Mouse (Mus musculus): ENCODE data around the gene Atl2. TPM values are rescaled to one million over a fixed set of nuclear protein-coding genes. Genes with fewer than 3 reads are reported as not detected.

Atl2 gene
- total RNA-seq, 2 experiments from 2014 or later, result 143 to 147 TPM

DNA sequence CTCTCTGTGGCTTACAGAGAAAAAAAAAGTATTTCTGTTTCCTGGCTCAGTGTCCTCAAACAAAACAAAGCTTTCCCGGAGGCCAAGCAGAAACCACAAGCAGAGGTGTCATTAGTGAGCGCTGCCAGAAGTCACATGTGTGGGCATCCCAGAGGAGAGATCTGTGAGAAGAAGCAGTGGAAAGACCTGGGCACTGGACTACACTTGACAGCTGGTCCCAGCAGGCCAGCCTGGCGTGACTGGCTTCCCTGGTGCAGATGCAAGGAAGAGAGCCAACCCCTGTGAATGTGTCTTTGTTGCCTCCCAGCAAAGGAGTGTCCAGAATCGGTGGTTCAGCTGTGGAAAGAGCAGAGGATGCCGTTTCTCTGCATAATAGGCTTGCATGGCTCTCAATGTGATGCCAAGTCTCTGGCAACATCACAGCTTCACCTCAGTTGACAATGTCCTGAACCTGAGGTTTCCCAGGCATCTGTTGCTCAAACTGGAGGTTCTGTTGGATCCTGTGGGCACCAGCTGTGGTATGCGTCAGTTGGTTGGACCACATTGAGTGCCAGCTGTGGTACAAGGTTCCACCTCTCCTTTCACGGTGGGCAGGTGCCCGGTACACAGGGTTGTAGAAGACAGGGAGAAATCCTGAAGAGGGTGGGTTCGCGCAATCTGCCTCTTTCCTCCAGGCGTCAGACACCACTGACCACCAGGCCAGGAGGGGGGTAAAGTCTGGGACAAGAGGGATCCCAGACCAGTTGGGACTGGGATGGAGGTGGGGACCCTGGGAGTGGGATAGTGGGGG lies 70.5 kb downstream of the Atl2 start:
- no peak for DNase-seq (ENCODE audit: low spot score)

DNA sequence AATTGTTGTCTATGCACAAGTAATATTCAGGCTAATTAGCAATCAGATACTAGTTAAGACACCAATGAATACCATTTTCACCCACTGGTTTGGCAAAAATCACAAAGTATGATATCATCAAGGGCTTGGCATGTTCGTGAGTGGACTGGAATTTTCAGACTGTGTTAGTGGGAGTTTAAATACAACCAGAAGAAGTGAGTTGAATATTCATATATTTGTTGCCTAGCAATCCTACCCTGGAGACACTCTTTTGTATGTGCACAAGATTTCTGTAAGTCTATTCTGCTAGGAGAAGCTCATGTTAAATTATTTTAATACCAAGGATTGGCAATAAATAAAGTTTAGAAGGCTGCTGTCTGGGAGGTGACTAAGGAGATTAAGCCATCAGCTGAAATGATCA lies 71.5 kb downstream of the Atl2 start:
- no peak for DNase-seq (ENCODE audit: low spot score)

DNA sequence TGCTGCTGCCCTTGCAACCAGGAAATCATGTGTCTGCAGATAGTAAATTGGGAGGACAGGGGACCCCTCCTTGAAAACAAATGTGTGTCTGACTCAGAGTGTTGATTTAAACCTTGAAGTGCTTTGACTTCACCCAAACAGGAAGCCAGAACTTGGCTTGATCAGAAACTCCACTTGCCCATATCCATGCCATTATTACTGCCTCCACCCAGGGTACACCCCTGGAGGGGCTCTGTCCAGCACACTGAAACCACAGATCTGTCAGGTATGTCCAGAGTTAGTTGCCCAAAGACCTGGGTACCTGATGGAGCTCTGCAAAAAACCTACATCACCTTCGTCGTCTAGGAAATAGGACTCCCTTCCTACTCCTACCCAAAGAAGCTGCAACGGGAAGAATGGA lies 77.0 kb downstream of the Atl2 start:
- DNase-seq (ENCODE audit: low spot score), result no peak

DNA sequence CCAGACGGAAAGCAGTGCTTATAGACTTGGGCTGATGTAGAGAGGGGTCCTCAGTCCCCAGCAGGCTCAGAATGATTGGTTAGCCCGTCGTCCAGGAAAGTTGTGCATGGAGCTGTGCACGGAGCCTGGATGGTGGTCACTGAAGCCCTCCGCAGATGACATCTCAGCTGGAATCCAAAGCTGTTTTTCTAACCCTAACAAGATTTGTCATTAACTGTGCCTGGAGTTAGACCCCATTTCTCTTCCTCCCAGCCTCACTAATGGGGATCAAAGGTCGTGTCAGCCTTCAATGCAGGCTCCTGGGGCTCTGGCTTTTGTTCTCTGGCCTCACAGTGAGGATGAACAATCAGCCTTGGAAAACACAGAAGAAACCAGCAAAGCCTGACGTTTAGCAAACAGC lies 77.9 kb downstream of the Atl2 start:
- no peak for DNase-seq (ENCODE audit: low spot score)

DNA sequence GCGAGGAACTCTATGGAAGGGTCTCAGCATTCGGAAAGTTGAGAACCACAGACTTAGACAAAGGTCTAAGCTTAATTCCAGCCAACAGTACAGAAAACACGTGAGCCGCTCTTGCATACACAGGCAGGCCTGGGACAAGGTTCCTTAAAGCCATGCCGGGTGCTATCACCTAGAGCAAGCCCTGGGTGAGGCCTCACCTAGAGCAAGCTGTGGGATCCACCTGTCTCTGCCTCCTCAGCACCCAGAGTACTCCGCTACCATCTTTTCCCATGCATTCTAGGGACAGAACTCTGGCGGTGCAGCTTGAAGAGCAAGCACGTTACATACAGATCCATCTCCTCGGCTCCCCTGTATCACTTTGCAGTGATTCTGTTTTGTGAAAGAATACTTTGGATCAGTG lies 78.4 kb downstream of the Atl2 start:
- DNase-seq (ENCODE audit: low spot score), result no peak

DNA sequence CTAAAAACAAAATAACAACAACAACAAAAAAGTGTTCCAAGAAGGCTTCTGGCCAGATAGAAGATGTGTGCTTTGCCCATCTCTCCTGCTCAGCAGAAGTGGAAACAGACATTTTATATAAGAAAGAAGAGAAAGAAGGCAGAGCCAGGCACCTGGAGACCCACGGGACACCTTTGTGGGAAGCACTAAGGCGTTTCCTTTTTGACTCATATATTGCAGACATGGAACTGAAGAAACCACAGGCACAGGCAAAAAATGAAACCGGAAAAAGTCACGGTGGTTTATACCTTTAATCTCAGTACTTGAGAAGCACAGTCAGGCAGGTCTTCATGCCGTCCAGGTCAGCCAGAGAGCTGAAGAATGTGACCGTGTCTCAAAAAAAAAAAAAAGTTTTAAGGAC lies 79.0 kb downstream of the Atl2 start:
- DNase-seq (ENCODE audit: low spot score), result no peak

DNA sequence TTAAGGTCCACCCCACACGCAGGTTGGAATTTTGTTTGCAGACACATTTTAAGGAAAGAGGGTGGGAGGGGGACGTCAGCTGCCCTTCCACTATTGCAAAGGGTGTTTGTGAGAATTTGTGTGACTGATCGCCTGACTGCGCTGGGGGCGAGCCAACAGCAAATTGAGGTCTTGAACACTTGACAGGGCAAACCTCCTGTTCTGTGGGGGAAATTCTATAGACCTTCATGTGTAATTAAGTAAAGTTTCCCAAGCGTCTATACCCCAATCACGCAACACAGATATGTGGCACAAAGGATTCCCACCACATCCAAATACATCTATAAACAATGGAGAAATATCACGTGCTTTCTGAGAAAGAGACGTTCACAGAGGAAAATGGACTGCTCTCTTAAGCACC lies 85.5 kb downstream of the Atl2 start:
- no peak for DNase-seq (ENCODE audit: low spot score)

DNA sequence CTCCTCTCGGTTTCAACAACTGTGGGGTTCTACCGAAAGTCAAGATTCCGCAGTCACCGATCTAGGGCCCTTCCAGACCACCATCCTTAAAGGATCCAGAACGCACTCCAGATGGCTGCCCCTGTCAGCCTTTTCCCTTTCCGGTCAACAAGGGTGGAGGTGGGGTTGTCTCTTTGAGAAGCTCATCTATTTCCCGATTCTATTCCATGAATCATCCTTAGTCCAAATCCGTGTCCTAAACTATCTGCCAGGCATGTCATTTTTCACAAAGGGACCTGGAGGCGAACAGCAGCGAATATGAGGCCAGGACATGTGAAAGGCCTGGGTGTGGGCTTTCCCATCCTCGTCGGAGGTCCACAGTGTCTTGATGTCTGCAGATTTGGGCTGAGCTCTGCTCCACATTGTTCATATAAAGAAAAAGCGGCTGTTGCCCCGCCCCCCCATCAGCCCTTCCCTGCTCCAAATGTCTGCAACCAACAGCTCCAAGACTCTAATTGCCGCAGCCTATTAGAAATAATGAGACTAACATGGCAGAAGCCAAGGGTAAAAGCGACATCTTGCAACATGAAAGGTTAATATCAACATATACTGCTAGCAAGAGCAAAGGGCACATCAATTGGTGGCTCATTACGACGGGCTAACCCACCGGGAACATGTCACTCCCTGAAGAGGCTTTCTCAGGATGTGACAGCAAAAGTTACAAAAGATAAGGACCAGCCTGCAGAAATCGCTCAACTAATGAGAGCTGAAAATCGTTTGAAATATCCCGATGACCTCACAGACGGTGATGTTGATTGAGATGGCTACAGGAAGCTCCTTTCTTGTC lies 86.2 kb downstream of the Atl2 start:
- DNase-seq (ENCODE audit: low spot score), result no peak

DNA sequence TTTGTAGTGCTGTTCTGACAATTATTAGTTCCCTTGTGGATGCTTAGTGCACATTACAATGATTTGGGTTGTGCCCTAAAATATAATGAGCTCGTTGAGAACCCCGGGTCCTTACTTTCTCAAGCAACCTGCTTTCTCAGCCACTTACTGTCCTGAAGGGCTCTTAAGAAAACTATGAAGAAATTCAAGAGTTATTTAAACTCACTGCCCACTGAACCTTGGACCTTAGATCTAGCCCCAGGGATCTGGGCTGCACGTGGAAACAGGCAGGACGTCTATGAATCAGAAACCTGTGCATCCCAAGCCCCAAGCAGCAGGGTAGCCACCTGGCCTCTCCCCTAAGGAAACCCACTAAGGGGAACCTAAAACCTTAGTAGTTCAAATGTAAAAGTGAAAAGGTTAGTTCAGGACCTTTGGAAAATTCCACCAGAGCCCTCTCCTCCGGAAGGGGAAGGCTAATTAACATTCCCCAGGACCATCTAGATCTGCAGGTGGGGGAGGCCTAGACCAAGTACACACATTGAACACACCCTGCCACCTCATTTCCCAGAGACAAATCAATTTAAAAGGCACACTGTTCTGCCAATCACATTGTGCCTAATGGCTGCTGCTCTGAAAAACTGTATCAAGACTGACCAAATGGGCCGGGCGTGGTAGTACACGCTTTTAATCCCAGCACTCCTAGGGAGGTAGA lies 88.5 kb downstream of the Atl2 start:
- DNase-seq (ENCODE audit: low spot score), result no peak

DNA sequence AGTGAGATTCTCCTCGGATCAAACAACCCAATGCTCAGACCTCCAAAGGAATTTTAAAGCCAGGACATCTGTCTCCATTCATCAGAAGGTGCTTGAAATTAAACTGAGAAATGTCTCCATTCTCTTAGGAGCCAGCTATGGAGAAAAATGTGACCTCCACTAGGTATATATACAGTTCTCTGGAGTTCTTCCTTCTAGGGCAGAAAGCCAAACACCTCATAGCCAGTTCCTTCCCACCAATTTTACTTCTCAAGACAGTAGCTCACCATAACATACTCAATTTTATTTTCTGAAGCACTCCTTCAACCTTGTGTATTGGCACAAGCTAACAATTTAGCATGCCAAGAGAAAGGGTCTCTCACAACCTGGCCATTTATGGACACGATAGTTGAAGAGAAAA lies 91.2 kb downstream of the Atl2 start:
- DNase-seq (ENCODE audit: low spot score), result no peak

DNA sequence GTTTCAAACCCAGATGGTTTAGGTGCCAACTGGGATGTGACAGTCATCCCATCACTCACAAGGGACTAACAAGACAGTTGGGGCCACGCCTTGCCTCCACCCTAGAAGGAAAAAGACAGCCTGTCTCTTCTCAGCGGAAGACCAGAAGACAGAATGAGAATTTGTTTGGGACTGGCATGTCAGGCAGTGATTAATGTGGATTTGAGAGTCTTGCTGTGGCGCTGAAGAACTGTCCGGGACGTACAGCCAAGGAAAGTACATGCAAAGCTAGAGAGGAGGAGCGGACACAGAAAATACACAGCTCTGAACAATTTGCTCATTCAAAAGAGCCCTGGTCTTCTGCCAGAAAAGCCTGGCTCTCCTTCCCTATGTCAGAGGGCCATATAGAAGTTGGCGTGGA lies 93.9 kb downstream of the Atl2 start:
- no peak for DNase-seq (ENCODE audit: low spot score)

DNA sequence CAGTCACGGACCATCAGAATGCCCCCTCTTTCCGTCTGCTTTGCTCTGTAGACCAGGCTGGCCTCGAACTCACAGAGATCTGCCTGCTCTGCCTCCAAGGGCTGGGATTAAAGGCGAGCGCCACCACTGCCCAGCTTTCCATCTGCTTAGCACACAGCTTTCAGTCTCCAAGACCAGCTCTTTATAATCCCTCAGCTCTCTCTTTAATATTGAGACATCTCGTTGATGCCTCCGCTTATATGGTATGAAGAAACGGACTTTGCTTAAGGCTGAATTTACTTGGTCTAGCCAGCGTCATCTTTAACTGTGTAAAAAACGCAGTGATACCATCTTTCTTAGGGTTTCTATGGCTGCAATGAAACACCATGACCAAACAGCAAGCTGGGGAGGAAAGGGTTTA lies 97.1 kb downstream of the Atl2 start:
- DNase-seq (ENCODE audit: low spot score), result no peak

Other genes starting within 250 kb of the Atl2 start
- 1 to 10 TPM in 1 of 2 experiments, under 1 TPM in 1; 0.89 to 1.0 TPM for gene Cyp1b1, start 181.1 kb downstream of the Atl2 start, total RNA-seq (2021)
- gene Hnrnpll, start 166.2 kb upstream of the Atl2 start, total RNA-seq (2021), result 10 to 100 TPM; 15.0 to 15.3 TPM
- gene Galm, start 231.3 kb upstream of the Atl2 start, total RNA-seq (2021), result 1 to 10 TPM; 2.5 to 2.8 TPM

All from gastrocnemius, adult 18-20 months (tissue).